Comparison of ENCODE assay signal across 16 mouse cellular contexts in the genomic region with DNA sequence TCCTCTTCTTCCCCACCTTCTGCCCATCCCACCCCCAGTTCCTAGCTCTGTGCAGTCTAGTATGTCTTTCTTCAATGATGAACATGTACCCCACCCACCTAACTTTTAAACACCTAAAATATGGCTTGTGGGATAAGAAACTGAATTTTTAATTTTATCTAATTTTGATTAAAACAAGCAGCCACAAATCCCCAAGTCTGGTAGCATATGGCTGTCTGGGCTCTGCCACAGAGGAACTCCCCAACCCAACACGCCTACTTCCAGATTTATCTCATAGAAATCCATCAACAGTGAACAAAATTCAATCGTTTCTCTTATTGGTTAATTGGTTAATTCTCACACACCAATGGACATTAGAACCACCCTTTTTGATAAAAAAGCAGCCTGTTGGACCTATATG.
"Had no signal": no experiment of that assay in that cellular context is flagged by ENCODE, and none has a peak within 500 bp of the region (broad histone marks: within the 10 kb centered on the region; RNA-seq: fewer than 3 reads in every experiment).

No protein-coding gene starts in this region.

- H3K27me3 ChIP-seq: neural tube, embryonic 13.5 days; neural tube, embryonic 15.5 days; stomach, embryonic 15.5 days had no signal

- DNase-seq: retina, postnatal 1 day; right cerebral cortex, adult 18-20 months; right cerebral cortex, postnatal 14 days; right cerebral cortex, postnatal 25 days; right cerebral cortex, postnatal 4 days; spleen, adult 18-20 months; thymus, adult 18-20 months; thymus, adult 2 months; thymus, postnatal 14 days; thymus, postnatal 25 days; thymus, postnatal 36 days; thymus, postnatal 4 days had no signal

- H3K36me3 ChIP-seq: neural tube, embryonic 13.5 days; neural tube, embryonic 15.5 days; stomach, embryonic 15.5 days had no signal

- H3K4me1 ChIP-seq: neural tube, embryonic 13.5 days; neural tube, embryonic 15.5 days; stomach, embryonic 15.5 days had no signal

- H3K27ac ChIP-seq: neural tube, embryonic 13.5 days; neural tube, embryonic 15.5 days; stomach, embryonic 15.5 days; stomach, postnatal 0 days had no signal

- H3K4me3 ChIP-seq: neural tube, embryonic 13.5 days; neural tube, embryonic 15.5 days; stomach, embryonic 15.5 days had no signal

- H3K9ac ChIP-seq: neural tube, embryonic 13.5 days; neural tube, embryonic 15.5 days; stomach, embryonic 15.5 days had no signal
